In the genomic region with DNA sequence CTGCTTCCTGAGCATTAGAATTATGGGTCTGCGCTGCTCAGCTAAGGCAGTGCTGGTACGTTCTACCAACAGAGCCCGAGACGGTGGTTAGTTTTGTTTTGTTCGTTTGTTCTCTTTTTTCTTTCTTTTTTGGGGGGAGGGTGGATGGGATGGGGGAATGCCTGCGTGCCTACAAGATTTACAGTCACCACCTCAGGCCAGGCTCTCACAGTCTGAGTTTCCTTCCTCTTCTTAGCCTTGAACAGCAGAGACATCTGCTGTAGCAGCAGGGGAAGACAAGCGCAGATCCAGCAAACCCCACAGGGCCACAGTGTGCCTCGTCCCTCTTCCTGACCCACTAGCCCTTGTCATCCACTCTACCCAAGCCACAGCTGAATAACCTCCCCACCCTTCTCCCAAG, we compare ENCODE assay signal across 15 mouse cellular contexts. TPM values are rescaled to one million over a fixed set of nuclear protein-coding genes. Genes with fewer than 3 reads are reported as not detected.
DNase-seq lines count a peak whose midpoint lies in the region; ATAC-seq and TF ChIP-seq lines count a peak whose summit lies in the region.
"Had no signal": no experiment of that assay in that cellular context is flagged by ENCODE, and none has a peak within 500 bp of the region (broad histone marks: within the 10 kb centered on the region; RNA-seq: fewer than 3 reads in every experiment).

No protein-coding gene starts in this region.

- peaks cover 3% of the 10 kb centered on the region; the same call in 1 of the 2 replicates for H3K36me3 ChIP-seq in heart, adult 2 months (ENCODE audit: control insufficient read depth, insufficient read depth, low read length)
- peaks cover 48% of the 10 kb centered on the region for H3K36me3 ChIP-seq in E14TG2a.4 (ENCODE audit: insufficient read depth, low read length)
- H3K36me3 ChIP-seq in stomach, postnatal 0 days (ENCODE audit: control insufficient read depth, insufficient read depth, low read length) = no peaks in the 10 kb centered on the region
- H3K36me3 ChIP-seq: forebrain, embryonic 10.5 days; midbrain, embryonic 10.5 days had no signal

- TF ChIP-seq EP300 in heart, adult 2 months (IDR thresholded peaks at IDR 0.05; ENCODE audit: insufficient read depth, low read depth, low read length) = no peak
- TF ChIP-seq EP300 in stomach, postnatal 0 days (optimal IDR thresholded peaks at IDR 0.05) = no peak

- no peak for TF ChIP-seq POLR2A in heart, adult 2 months (IDR thresholded peaks at IDR 0.05; ENCODE audit: insufficient read depth, low read depth, low read length)

- peaks cover 3% of the 10 kb centered on the region for H3K4me1 ChIP-seq in heart, adult 2 months (ENCODE audit: control insufficient read depth, insufficient read depth, low read length)
- H3K4me1 ChIP-seq in E14TG2a.4 (replicated peaks; ENCODE audit: low read depth, low read length) = peaks cover 88% of the 10 kb centered on the region
- no peaks in the 10 kb centered on the region for H3K4me1 ChIP-seq in stomach, postnatal 0 days (replicated peaks; ENCODE audit: control insufficient read depth, insufficient read depth)

- no peak overlapping the region for H3K9ac ChIP-seq in heart, adult 2 months (ENCODE audit: low read depth, low read length)
- no peak overlapping the region for H3K9ac ChIP-seq in stomach, postnatal 0 days (ENCODE audit: low read length)
- H3K9ac ChIP-seq: hindbrain, embryonic 12.5 days; neural tube, embryonic 15.5 days had no signal

- H3K27me3 ChIP-seq in heart, adult 2 months (ENCODE audit: control insufficient read depth, insufficient read depth, low read length) = no peaks in the 10 kb centered on the region
- no peaks in the 10 kb centered on the region for H3K27me3 ChIP-seq in E14TG2a.4 (ENCODE audit: insufficient read depth, low read length)
- no peaks in the 10 kb centered on the region for H3K27me3 ChIP-seq in stomach, postnatal 0 days (ENCODE audit: control insufficient read depth, insufficient read depth, low read length)
- H3K27me3 ChIP-seq: hindbrain, embryonic 12.5 days; neural tube, embryonic 15.5 days had no signal

- no peaks in the 10 kb centered on the region for H3K9me3 ChIP-seq in E14TG2a.4 (ENCODE audit: low read length)
- H3K9me3 ChIP-seq in stomach, postnatal 0 days (ENCODE audit: control insufficient read depth, low read length) = no peaks in the 10 kb centered on the region
- H3K9me3 ChIP-seq: forebrain, embryonic 10.5 days; hindbrain, embryonic 12.5 days; midbrain, embryonic 10.5 days; neural tube, embryonic 15.5 days had no signal

- 79% methylated on average over 8 of the region's 8 CpGs for WGBS in heart, adult 2 months
- WGBS in stomach, postnatal 0 days = 88% methylated on average over 8 of the region's 8 CpGs

- no peak overlapping the region for H3K4me2 ChIP-seq in stomach, postnatal 0 days (replicated peaks; ENCODE audit: low read depth)
- H3K4me2 ChIP-seq: hindbrain, embryonic 12.5 days; neural tube, embryonic 15.5 days had no signal

- TF ChIP-seq CTCF in heart, adult 2 months (IDR thresholded peaks at IDR 0.05) = no peak
- TF ChIP-seq CTCF in E14TG2a.4 (conservative IDR thresholded peaks at IDR 0.05; ENCODE audit: low read length) = no peak
- no peak; the same call in 1 of the 2 replicates for TF ChIP-seq CTCF in stomach, postnatal 0 days (IDR thresholded peaks at IDR 0.05; ENCODE audit: low read depth)

- no peak overlapping the region for H3K27ac ChIP-seq in heart, adult 2 months
- H3K27ac ChIP-seq in stomach, postnatal 0 days (replicated peaks) = no peak overlapping the region
- H3K27ac ChIP-seq: forebrain, embryonic 10.5 days; hindbrain, embryonic 12.5 days; midbrain, embryonic 10.5 days; neural tube, embryonic 15.5 days had no signal

- DNase-seq in heart, adult 2 months = peak; percentile 32 to 40
- no peak for DNase-seq in heart, postnatal 4 days
- peak; percentile 34 for DNase-seq in induced T-regulatory cell, adult 2 months (ENCODE audit: low read depth)
- no peak for DNase-seq in stomach, postnatal 0 days (ENCODE audit: low spot score)
- no peak for DNase-seq in cerebellum, adult 9-10 months
- no peak for DNase-seq in layer of hippocampus, adult 8-10 months (ENCODE audit: low spot score in 2 of 2)
- DNase-seq: embryo, embryonic 11 days had no signal

- H3K4me3 ChIP-seq in heart, adult 2 months = no peak overlapping the region
- H3K4me3 ChIP-seq in E14TG2a.4 (replicated peaks; ENCODE audit: low read length) = peak overlapping the region; percentile 23
- H3K4me3 ChIP-seq in stomach, postnatal 0 days (ENCODE audit: low read depth, low read length) = no peak overlapping the region
- H3K4me3 ChIP-seq: forebrain, embryonic 10.5 days; hindbrain, embryonic 12.5 days; midbrain, embryonic 10.5 days; neural tube, embryonic 15.5 days had no signal

- H3K79me2 ChIP-seq in heart, adult 2 months (replicated peaks; ENCODE audit: control insufficient read depth, insufficient read depth, low read length) = peaks cover 2% of the 10 kb centered on the region; the same call in 1 of the 2 replicates

- ATAC-seq in neutrophil, adult 5-6 weeks (ENCODE audit: extremely low read depth, insufficient number of reproducible peaks, low FRiP score, poor library complexity, severe bottlenecking) = peak; percentile 77
- ATAC-seq in stomach, postnatal 0 days (ENCODE audit: low FRiP score, low TSS enrichment) = no peak

- intact Hi-C loops in heart, adult 2 months (cut with DNase I) = no loop called here

RNA-seq across cellular contexts. Expression of a gene that starts 7.5 kb away (rescaled TPM):
- 100 to 1,000 TPM; 225 to 312 TPM for total RNA-seq in heart, adult 2 months (2021)
- 490 and 545 TPM in 2 replicates for polyA plus RNA-seq in heart, adult 2 months (2012; rRNA removed)
- total RNA-seq in heart, postnatal 4 days (2021) = 10 to 100 TPM; 46.7 to 59.4 TPM
- 34.4 and 37.0 TPM in 2 replicates for total RNA-seq in neutrophil, adult 5-6 weeks (2017)
- 63.8 and 70.3 TPM in 2 replicates for polyA plus RNA-seq in stomach, postnatal 0 days (2015; fragmentation: Nextera tagmentation; extraction: Ambion mirVana)
- 10 to 100 TPM; 34.4 to 42.3 (median 39.3) TPM for total RNA-seq in layer of hippocampus, adult 8-10 months (2022)

RNA-seq across cellular contexts. Expression of a gene that starts 7.7 kb away (rescaled TPM):
- 10 to 100 TPM; 16.6 to 20.5 TPM for total RNA-seq in heart, adult 2 months (2021)
- 21.0 and 23.5 TPM in 2 replicates for polyA plus RNA-seq in heart, adult 2 months (2012; rRNA removed)
- 10 to 100 TPM; 18.8 to 19.6 TPM for total RNA-seq in heart, postnatal 4 days (2021)
- 33.1 and 40.1 TPM in 2 replicates for total RNA-seq in neutrophil, adult 5-6 weeks (2017)
- 63.8 and 65.1 TPM in 2 replicates for polyA plus RNA-seq in stomach, postnatal 0 days (2015; fragmentation: Nextera tagmentation; extraction: Ambion mirVana)
- 10 to 100 TPM; 23.1 to 32.2 (median 27.5) TPM for total RNA-seq in layer of hippocampus, adult 8-10 months (2022)

RNA-seq across cellular contexts. Expression of a gene that starts 23.7 kb away (rescaled TPM):
- not detected for total RNA-seq in heart, adult 2 months (2021)
- 1.1 TPM in 1 of 2 replicates, not detected in the other for polyA plus RNA-seq in heart, adult 2 months (2012; rRNA removed)
- under 1 TPM in 1 of 2 experiments, not detected in 1; 0.56 TPM for total RNA-seq in heart, postnatal 4 days (2021)
- 0.70 and 4.5 TPM in 2 replicates for total RNA-seq in neutrophil, adult 5-6 weeks (2017)
- polyA plus RNA-seq in stomach, postnatal 0 days (2015; fragmentation: Nextera tagmentation; extraction: Ambion mirVana) = 0.78 and 0.92 TPM in 2 replicates
- total RNA-seq in layer of hippocampus, adult 8-10 months (2022) = 10 to 100 TPM; 10.8 to 16.2 (median 15.1) TPM
- total RNA-seq: adrenal gland, adult 18-20 months; gastrocnemius, postnatal 4 days had no signal

RNA-seq across cellular contexts. Expression of a gene that starts 24.8 kb away (rescaled TPM):
- total RNA-seq in heart, adult 2 months (2021) = 1 to 10 TPM; 2.3 to 3.8 TPM
- polyA plus RNA-seq in heart, adult 2 months (2012; rRNA removed) = 4.7 and 6.4 TPM in 2 replicates
- total RNA-seq in heart, postnatal 4 days (2021) = 1 to 10 TPM; 2.2 to 3.0 TPM
- 31.7 and 33.4 TPM in 2 replicates for total RNA-seq in neutrophil, adult 5-6 weeks (2017)
- polyA plus RNA-seq in stomach, postnatal 0 days (2015; fragmentation: Nextera tagmentation; extraction: Ambion mirVana) = 5.8 and 6.5 TPM in 2 replicates
- total RNA-seq in layer of hippocampus, adult 8-10 months (2022) = 1 to 10 TPM in 3 of 4 experiments, under 1 TPM in 1; 0.66 to 2.0 (median 1.7) TPM

RNA-seq across cellular contexts. Expression of a gene that starts 29.3 kb away (rescaled TPM):
- total RNA-seq in heart, adult 2 months (2021) = 10 to 100 TPM in 1 of 2 experiments, 1 to 10 TPM in 1; 7.9 to 10.2 TPM
- 31.5 and 32.2 TPM in 2 replicates for polyA plus RNA-seq in heart, adult 2 months (2012; rRNA removed)
- 10 to 100 TPM; 15.5 to 16.4 TPM for total RNA-seq in heart, postnatal 4 days (2021)
- total RNA-seq in neutrophil, adult 5-6 weeks (2017) = 41.0 and 54.8 TPM in 2 replicates
- polyA plus RNA-seq in stomach, postnatal 0 days (2015; fragmentation: Nextera tagmentation; extraction: Ambion mirVana) = 11.6 and 12.5 TPM in 2 replicates
- total RNA-seq in layer of hippocampus, adult 8-10 months (2022) = 10 to 100 TPM; 21.0 to 23.9 (median 21.8) TPM

Comparison
In these comparisons a context has a peak if more than half of its experiments do, and no peak if none do; other contexts are left out.
1. DNase-seq: peak in heart, adult 2 months (2 of 2) and induced T-regulatory cell, adult 2 months (single experiment); none in heart, postnatal 4 days (single experiment), stomach, postnatal 0 days (single experiment), cerebellum, adult 9-10 months (single experiment) and layer of hippocampus, adult 8-10 months (0 of 2).